In the genomic region with DNA sequence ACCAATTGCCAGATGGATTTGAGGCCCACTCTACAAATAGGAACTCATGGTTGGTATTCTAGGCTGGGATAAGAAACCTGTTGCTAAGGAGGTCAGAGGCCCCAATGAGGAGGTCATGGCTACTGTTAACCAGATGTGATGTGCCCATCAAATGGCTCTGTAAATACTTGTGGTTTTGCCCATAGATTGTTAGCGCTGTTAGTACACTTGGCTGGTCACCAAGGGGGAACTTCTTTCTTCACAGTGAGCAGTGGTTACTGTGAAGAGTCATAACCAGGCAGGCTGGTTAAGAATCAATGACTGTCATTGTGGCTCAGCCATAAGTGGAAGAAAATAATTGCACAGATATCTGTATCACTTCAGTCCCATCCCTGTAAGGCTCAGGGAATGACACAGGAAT, we compare ENCODE assay signal across 24 mouse cellular contexts.
DNase-seq lines count a peak whose midpoint lies in the region; ATAC-seq and TF ChIP-seq lines count a peak whose summit lies in the region.
"Had no signal": no experiment of that assay in that cellular context is flagged by ENCODE, and none has a peak within 500 bp of the region (broad histone marks: within the 10 kb centered on the region; RNA-seq: fewer than 3 reads in every experiment).

No protein-coding gene starts in this region.

- no peak for TF ChIP-seq CTCF in C2C12 (IDR thresholded peaks at IDR 0.05; ENCODE audit: control insufficient read depth, insufficient read depth, insufficient read length)

- no peak for DNase-seq in heart, adult 11 months
- DNase-seq in limb, embryonic 10.5 days (ENCODE audit: low spot score), result no peak
- DNase-seq in left cerebral cortex, postnatal 25 days (ENCODE audit: low spot score in 2 of 2), result no peak
- DNase-seq: adrenal gland, postnatal 10 days; adrenal gland, postnatal 36 days; B cell, adult 2 months; cerebellum, adult 18-20 months; cerebellum, adult 9-10 months; cerebellum, postnatal 14 days; gastrocnemius, postnatal 25 days had no signal

- H3K79me2 ChIP-seq in C2C12 (ENCODE audit: control insufficient read depth, insufficient read depth), result no peaks in the 10 kb centered on the region

- no peak overlapping the region for H3ac ChIP-seq in C2C12 (ENCODE audit: control insufficient read depth, insufficient read length, low read depth)

- no peak overlapping the region for H3K27ac ChIP-seq in midbrain, embryonic 13.5 days
- no peak overlapping the region for H3K27ac ChIP-seq in limb, embryonic 10.5 days
- H3K27ac ChIP-seq: embryonic facial prominence, embryonic 12.5 days; embryonic facial prominence, embryonic 15.5 days; hindbrain, embryonic 10.5 days; hindbrain, embryonic 14.5 days; hindbrain, postnatal 0 days had no signal

- no peak overlapping the region for H3K4me2 ChIP-seq in midbrain, embryonic 13.5 days (replicated peaks)
- H3K4me2 ChIP-seq: embryonic facial prominence, embryonic 12.5 days; embryonic facial prominence, embryonic 15.5 days; heart, embryonic 11.5 days; hindbrain, embryonic 14.5 days had no signal

- H3K9ac ChIP-seq in midbrain, embryonic 13.5 days (replicated peaks), result no peak overlapping the region
- H3K9ac ChIP-seq: embryonic facial prominence, embryonic 12.5 days; embryonic facial prominence, embryonic 15.5 days; hindbrain, embryonic 14.5 days had no signal

- no peaks in the 10 kb centered on the region for H3K79me3 ChIP-seq in C2C12 (ENCODE audit: low read depth)

- no peaks in the 10 kb centered on the region for H3K36me3 ChIP-seq in C2C12 (ENCODE audit: control insufficient read depth, insufficient read depth)
- no peaks in the 10 kb centered on the region for H3K36me3 ChIP-seq in midbrain, embryonic 13.5 days
- H3K36me3 ChIP-seq in limb, embryonic 10.5 days, result no peaks in the 10 kb centered on the region
- H3K36me3 ChIP-seq: embryonic facial prominence, embryonic 12.5 days; embryonic facial prominence, embryonic 15.5 days; hindbrain, embryonic 10.5 days had no signal

- no peak overlapping the region for H3K4me3 ChIP-seq in C2C12 (ENCODE audit: insufficient read depth, poor library complexity, severe bottlenecking)
- no peak overlapping the region for H3K4me3 ChIP-seq in midbrain, embryonic 13.5 days (replicated peaks)
- no peak overlapping the region for H3K4me3 ChIP-seq in limb, embryonic 10.5 days
- H3K4me3 ChIP-seq: embryonic facial prominence, embryonic 12.5 days; embryonic facial prominence, embryonic 15.5 days; hindbrain, embryonic 10.5 days had no signal

- no peaks in the 10 kb centered on the region for H3K4me1 ChIP-seq in midbrain, embryonic 13.5 days (replicated peaks)
- peaks cover 9% of the 10 kb centered on the region for H3K4me1 ChIP-seq in limb, embryonic 10.5 days
- H3K4me1 ChIP-seq: embryonic facial prominence, embryonic 12.5 days had no signal

- 91% methylated on average over 1 of the region's 1 CpGs for WGBS in midbrain, embryonic 13.5 days
- WGBS in limb, embryonic 10.5 days, result 95% methylated on average over 1 of the region's 1 CpGs

- H3K9me3 ChIP-seq in midbrain, embryonic 13.5 days, result no peaks in the 10 kb centered on the region
- no peaks in the 10 kb centered on the region for H3K9me3 ChIP-seq in limb, embryonic 10.5 days (replicated peaks)
- H3K9me3 ChIP-seq: embryonic facial prominence, embryonic 12.5 days; embryonic facial prominence, embryonic 15.5 days; hindbrain, embryonic 10.5 days had no signal

- no peaks in the 10 kb centered on the region for H3K27me3 ChIP-seq in C2C12 (ENCODE audit: control insufficient read depth, insufficient read depth, insufficient read length)
- no peaks in the 10 kb centered on the region for H3K27me3 ChIP-seq in midbrain, embryonic 13.5 days
- H3K27me3 ChIP-seq in limb, embryonic 10.5 days (ENCODE audit: low read depth, poor library complexity, severe bottlenecking), result peaks cover 13% of the 10 kb centered on the region; the same call in 1 of the 2 replicates
- H3K27me3 ChIP-seq: embryonic facial prominence, embryonic 15.5 days had no signal

- ATAC-seq in common myeloid progenitor, adult 5-6 weeks (replicated peaks; ENCODE audit: low read depth, poor library complexity, severe bottlenecking), result peak; percentile 51
- peak; percentile 32; the same call in 1 of the 2 replicates for ATAC-seq in megakaryocyte progenitor cell, adult 5-6 weeks (replicated peaks; ENCODE audit: poor library complexity)
- ATAC-seq in midbrain, embryonic 13.5 days, result no peak
- ATAC-seq: CD4-positive, CD25-positive, alpha-beta regulatory T cell, adult 4 months; forebrain, embryonic 14.5 days; hindbrain, postnatal 0 days; inflammation-experienced regulatory T-cells, adult 6 months; intestine, embryonic 16.5 days had no signal

- intact Hi-C loops in left cerebral cortex, postnatal 25 days (cut with DNase I), result no loop called here

TF ChIP-seq in C2C12, 6 proteins besides CTCF, POLR2A, EP300 and RAD21:
- TF ChIP-seq USF1 (IDR thresholded peaks at IDR 0.05; ENCODE audit: low read depth) (no peak), MYOD1 (IDR thresholded peaks at IDR 0.05; ENCODE audit: control insufficient read depth, insufficient read length, low read depth) (peak; percentile 46), MYOG (IDR thresholded peaks at IDR 0.05; ENCODE audit: control insufficient read depth, extremely low read depth, insufficient read length) (no peak), MAX (IDR thresholded peaks at IDR 0.05) (no peak), FOSL1 (IDR thresholded peaks at IDR 0.05; ENCODE audit: insufficient read depth, low read length, poor library complexity, severe bottlenecking) (no peak), CEBPB (IDR thresholded peaks at IDR 0.05; ENCODE audit: low read depth) (peak; percentile 41)
